Mouse (Mus musculus) bone marrow macrophage, adult 2 months (primary cell): Measurements from ENCODE around the gene Syt3.

Experiments used
- CTCF ChIP-seq: IDR thresholded peaks from 2 replicates; pipeline ENCODE4 v1.5.1; 2012; ENCODE audit warnings: low read depth, mild to moderate bottlenecking, low read length, moderate library complexity
- POLR2A ChIP-seq: IDR thresholded peaks from 2 replicates; pipeline ENCODE4 v1.6.1; 2012; ENCODE audit warnings: mild to moderate bottlenecking, low read depth, low read length, borderline replicate concordance

GRCm38 (mm10) chr7:44427666-44428065 lies 43.8 kb downstream of the Syt3 start:
- no peak for TF ChIP-seq CTCF
- no peak for TF ChIP-seq POLR2A
